Mouse (Mus musculus) liver, postnatal 0 days (tissue): ENCODE data around the gene Proser3. TPM values are rescaled to one million over a fixed set of nuclear protein-coding genes. Genes with fewer than 3 reads are reported as not detected.

Experiments used
- ATAC-seq: fragments of 200-750 bp; cut with Nextera tagmentation; 2 replicates; pipeline ENCODE4 v1.8.0; 2017; ENCODE audit warnings: mild to moderate bottlenecking, moderate library complexity
- DNase-seq: peaks from one replicate; pipeline ENCODE4 v3.0.0-alpha.2; 2016
- H3K27ac ChIP-seq: fragments of 300-500 bp; sonication (generic); 2 replicates; pipeline ENCODE4 v1.5.1; 2014; ENCODE audit warnings: antibody characterized with exemption, moderate library complexity, mild to moderate bottlenecking, low read depth
- H3K27me3 ChIP-seq: fragments of 300-500 bp; sonication (generic); 2 replicates; pipeline ENCODE4 v1.6.1; 2014; ENCODE audit warnings: low read length, control low read depth, mixed read lengths; ENCODE audit not compliant: insufficient read depth
- H3K36me3 ChIP-seq: fragments of 300-500 bp; sonication (generic); replicated peaks from 2 replicates; pipeline ENCODE4 v1.6.1; 2014; ENCODE audit warnings: mild to moderate bottlenecking, control low read depth, low read length, moderate library complexity, mixed read lengths; ENCODE audit not compliant: insufficient read depth
- H3K4me1 ChIP-seq: fragments of 300-500 bp; sonication (generic); 2 replicates; pipeline ENCODE4 v1.6.1; 2014; ENCODE audit warnings: antibody characterized with exemption, mild to moderate bottlenecking, control low read depth; ENCODE audit not compliant: insufficient read depth
- H3K4me2 ChIP-seq: fragments of 300-500 bp; sonication (generic); 2 replicates; pipeline ENCODE4 v1.6.1; 2014; ENCODE audit warnings: low read depth, mild to moderate bottlenecking, low read length, moderate library complexity, mixed read lengths
- H3K4me3 ChIP-seq: fragments of 300-500 bp; sonication (generic); 2 replicates; pipeline ENCODE4 v1.5.1; 2014; ENCODE audit warnings: low read depth, low read length
- H3K9ac ChIP-seq: fragments of 300-500 bp; sonication (generic); replicated peaks from 2 replicates; pipeline ENCODE4 v1.6.1; 2014; ENCODE audit warnings: mild to moderate bottlenecking, moderate library complexity
- H3K9me3 ChIP-seq: fragments of 300-500 bp; sonication (generic); 2 replicates; pipeline ENCODE4 v1.6.1; 2016; ENCODE audit warnings: mild to moderate bottlenecking, control low read depth, low read length, mixed read lengths
- CTCF ChIP-seq: sonication (generic); IDR thresholded peaks from 2 replicates; pipeline ENCODE4 v1.5.1; 2016; ENCODE audit warnings: antibody characterized with exemption, low read depth
- EP300 ChIP-seq: IDR thresholded peaks from 2 replicates; pipeline ENCODE4 v1.6.1; 2016; ENCODE audit warnings: antibody characterized with exemption, low read depth, mild to moderate bottlenecking
- WGBS: fragments of 180-500 bp; shearing (Covaris S2); extraction: QIAGEN DNeasy Blood & Tissue Kit; methylation state at CpG from one replicate; pipeline ENCODE4 v1.1.7; 2014; ENCODE audit not compliant: insufficient replicate concordance; 5-methylcytosine and 5-hydroxymethylcytosine counted together
- polyA plus RNA-seq: library from polyadenylated mRNA; unstranded; fragments of >200 nt; fragmentation: Nextera tagmentation; extraction: Ambion mirVana; gene quantifications from 2 replicates; pipeline ENCODE4 v1.2.1, GENCODE M21; 2015

The Proser3 gene
- polyA plus RNA-seq, 1 experiment from 2014 or later: 1.1 TPM

- peaks cover 22% of the 10 kb centered on the region; the same call in 1 of the 2 replicates for H3K4me1 ChIP-seq
- TF ChIP-seq CTCF (peak; percentile 96), EP300 (no peak)
- ATAC-seq: peak; percentile 55
- no peaks in the 10 kb centered on the region for H3K27me3 ChIP-seq
- peak overlapping the region; percentile 88 for H3K4me2 ChIP-seq
- peak overlapping the region; percentile 99 for H3K4me3 ChIP-seq
- 25% methylated on average over 40 of the region's 40 CpGs for WGBS
- peaks cover 21% of the 10 kb centered on the region for H3K36me3 ChIP-seq
- DNase-seq: peak; percentile 89
- peak overlapping the region; percentile 97 for H3K27ac ChIP-seq
- H3K9me3 ChIP-seq: no peaks in the 10 kb centered on the region
- peak overlapping the region; percentile 99 for H3K9ac ChIP-seq
Measured at GRCm38 (mm10) chr7:30589435-30590301, 37.6 kb upstream of the Proser3 start.

DNA sequence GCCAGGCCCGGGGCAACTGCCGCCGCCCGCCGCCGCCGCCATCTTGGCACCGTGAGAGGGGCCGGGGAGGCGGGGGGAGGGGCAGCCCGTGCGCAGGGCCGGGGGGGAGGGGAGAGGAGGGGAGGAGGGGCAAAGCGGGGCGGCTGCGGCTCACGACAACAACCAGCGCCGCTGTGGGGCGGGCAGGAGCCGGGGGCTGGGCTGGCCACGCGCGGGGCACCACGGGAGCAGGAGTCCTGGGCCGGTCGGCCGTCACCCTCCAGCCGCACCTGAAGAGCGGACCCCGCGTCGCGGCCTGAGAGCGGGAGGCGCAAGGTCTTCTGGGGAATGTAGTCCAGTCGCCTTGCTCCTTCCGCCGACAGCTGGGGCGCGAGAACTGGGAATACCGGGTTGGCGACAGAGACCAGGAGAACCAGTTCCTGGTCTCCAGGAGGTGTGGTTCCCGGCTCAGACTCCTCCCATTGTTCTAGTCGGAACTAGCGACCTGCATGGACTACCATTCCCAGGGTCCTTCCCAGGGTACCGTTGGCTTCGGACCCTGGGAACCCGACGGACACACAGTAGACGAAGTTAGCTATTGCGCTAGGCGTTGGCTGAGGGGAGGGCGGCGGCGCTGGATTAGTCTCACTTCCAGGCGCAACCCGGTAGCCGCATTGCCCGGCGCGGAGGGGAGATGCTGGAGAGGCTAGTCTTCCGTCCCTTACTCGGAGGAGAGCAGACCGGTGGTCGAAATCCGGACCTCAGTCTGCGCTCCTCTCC lies 36.8 kb upstream of the Proser3 start, which contains the start of gene Kmt2b:
Gene Kmt2b (minus strand): TSS at position 51 of the 759 bp plus-strand sequence.
- under 1% methylated on average over 54 of the region's 68 CpGs for WGBS
- Histone ChIP-seq H3K27me3 (no peaks in the 10 kb centered on the region), H3K27ac (peak within 1 kb of the TSS; percentile 97), H3K4me2 (peak within 1 kb of the TSS; percentile 88), H3K4me3 (peak within 1 kb of the TSS; percentile 99), H3K9me3 (no peaks in the 10 kb centered on the region), H3K4me1 (peaks cover 19% of the 10 kb centered on the region; the same call in 1 of the 2 replicates), H3K9ac (peak within 1 kb of the TSS; percentile 99), H3K36me3 (peaks cover 30% of the 10 kb centered on the region)
- TF ChIP-seq EP300 (no peak), CTCF (0 out of 2 replicates have a peak, but pooled peaks have one; percentile 6)
- DNase-seq (peak; percentile 96), ATAC-seq (peak; percentile 93)

GRCm38 (mm10) chr7:30587842-30588667 lies 36.0 kb upstream of the Proser3 start:
- under 1% methylated on average over 57 of the region's 67 CpGs for WGBS
- no peaks in the 10 kb centered on the region for H3K27me3 ChIP-seq
- ATAC-seq (peak; percentile 7), DNase-seq (peak; percentile 67)
- peak overlapping the region; percentile 99 for H3K4me3 ChIP-seq
- peak overlapping the region; percentile 97 for H3K27ac ChIP-seq
- peaks cover 38% of the 10 kb centered on the region for H3K36me3 ChIP-seq
- TF ChIP-seq EP300 (no peak), CTCF (no peak)
- H3K9me3 ChIP-seq: no peaks in the 10 kb centered on the region
- H3K4me1 ChIP-seq: peaks cover 19% of the 10 kb centered on the region; the same call in 1 of the 2 replicates
- H3K9ac ChIP-seq: peak overlapping the region; percentile 99
- peak overlapping the region; percentile 88 for H3K4me2 ChIP-seq

- H3K27me3 ChIP-seq: no peaks in the 10 kb centered on the region
- 0 out of 2 replicates have a peak overlapping the region, but pooled peaks have one; percentile 88 for H3K4me2 ChIP-seq
- DNase-seq (no peak), ATAC-seq (no peak)
- no peaks in the 10 kb centered on the region for H3K9me3 ChIP-seq
- peaks cover 53% of the 10 kb centered on the region for H3K36me3 ChIP-seq
- no peak overlapping the region for H3K4me3 ChIP-seq
- WGBS: 91% methylated on average over 28 of the region's 28 CpGs
- TF ChIP-seq EP300 (no peak), CTCF (no peak)
- H3K27ac ChIP-seq: no peak overlapping the region
- H3K9ac ChIP-seq: no peak overlapping the region; the same call in 1 of the 2 replicates
- peaks cover 19% of the 10 kb centered on the region; the same call in 1 of the 2 replicates for H3K4me1 ChIP-seq
Measured at GRCm38 (mm10) chr7:30586455-30587020, 34.4 kb upstream of the Proser3 start.

DNA sequence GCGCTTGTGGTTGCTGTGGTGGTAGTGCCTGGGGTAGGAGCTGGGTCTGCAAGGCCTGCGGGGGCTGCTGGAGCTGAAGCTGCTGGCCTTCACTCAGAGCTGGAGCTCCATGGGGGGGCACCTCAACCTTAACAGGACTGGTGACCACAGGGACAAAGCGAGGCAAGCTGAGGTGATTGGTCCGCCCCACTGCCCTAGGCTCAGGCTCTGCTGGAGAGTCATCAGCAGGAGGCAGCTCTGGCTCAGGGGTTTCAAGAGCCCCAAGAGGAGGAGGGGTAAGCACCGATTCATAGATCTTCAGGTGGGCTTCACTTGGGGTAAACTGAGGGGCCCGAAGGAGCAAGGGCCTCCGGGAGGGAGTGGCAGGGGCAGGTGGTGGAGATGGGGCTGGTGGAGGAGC lies 33.1 kb upstream of the Proser3 start:
- WGBS: 87% methylated on average over 7 of the region's 7 CpGs
- peaks cover 64% of the 10 kb centered on the region for H3K36me3 ChIP-seq
- no peak overlapping the region for H3K9ac ChIP-seq
- peaks cover 13% of the 10 kb centered on the region; the same call in 1 of the 2 replicates for H3K4me1 ChIP-seq
- ATAC-seq (no peak), DNase-seq (no peak)
- no peaks in the 10 kb centered on the region for H3K27me3 ChIP-seq
- H3K9me3 ChIP-seq: no peaks in the 10 kb centered on the region
- no peak overlapping the region for H3K4me3 ChIP-seq
- H3K4me2 ChIP-seq: no peak overlapping the region
- TF ChIP-seq EP300 (no peak), CTCF (no peak)
- H3K27ac ChIP-seq: no peak overlapping the region
